Mouse (Mus musculus): ENCODE measurements around the gene Mettl8.

The Mettl8 gene

DNA sequence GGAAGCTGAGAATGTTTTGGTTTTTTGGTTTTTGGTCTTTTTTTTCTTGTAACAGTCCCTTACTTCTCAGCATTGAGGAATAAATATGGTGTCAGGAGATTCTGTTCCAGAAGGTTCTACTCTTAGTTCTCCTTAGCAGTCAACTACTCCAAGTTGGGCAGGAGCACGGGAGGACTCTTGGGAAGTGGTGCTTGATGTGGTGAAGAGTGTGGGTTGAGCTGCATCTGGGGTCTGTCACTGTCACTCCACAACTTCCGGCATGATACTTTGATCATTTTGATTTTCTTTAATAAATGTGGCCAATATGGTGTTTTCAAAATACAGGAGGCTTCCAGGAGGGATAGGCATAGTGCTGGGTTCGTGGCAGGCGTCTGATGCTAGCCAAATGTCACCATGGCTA is 22.4 kb downstream of the Mettl8 start:
- DNase-seq, result no peak

DNA sequence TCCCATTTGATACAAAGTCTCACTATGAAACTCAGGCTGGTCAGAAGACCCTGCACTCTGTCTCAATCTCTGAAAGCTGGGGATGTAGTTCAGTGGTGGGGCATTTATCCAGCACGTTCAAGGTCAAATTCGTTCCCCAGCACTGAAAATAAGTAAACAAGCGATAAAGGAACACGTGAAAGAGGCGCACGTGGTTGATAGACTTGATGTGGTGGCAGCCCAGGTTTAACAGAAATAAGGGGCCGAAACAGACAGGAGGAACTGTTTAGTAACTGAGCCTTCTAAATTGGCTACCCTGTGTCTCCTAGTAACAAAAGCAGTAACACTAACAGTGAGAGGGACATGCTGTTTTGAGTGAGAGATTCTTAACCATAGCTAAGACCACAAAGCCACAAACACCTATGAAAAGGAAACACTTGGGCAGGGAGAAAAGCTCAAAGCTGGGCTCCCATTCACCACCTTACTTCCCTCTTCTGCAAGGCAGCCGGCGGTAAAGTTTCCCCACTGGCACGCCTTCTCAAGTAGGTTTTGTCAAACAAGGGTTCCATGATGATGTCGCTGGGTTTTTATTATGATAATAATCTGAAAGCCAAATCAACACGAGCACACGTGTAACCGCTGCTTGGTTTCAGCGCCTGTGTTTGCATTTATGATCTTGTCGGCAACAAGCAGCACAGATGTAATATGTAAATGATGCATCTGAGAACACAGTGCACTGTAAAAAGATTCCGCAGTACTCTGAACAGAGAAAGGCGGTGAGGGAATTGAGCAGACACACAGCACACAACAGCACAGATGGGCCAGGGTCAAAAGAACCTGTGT is 23.2 kb downstream of the Mettl8 start:
- DNase-seq, result peak; percentile 58

GRCm38 (mm10) chr2:71030663-71031062 is 24.7 kb downstream of the Mettl8 start:
- no peak for DNase-seq

- no peak for DNase-seq
Measured at GRCm38 (mm10) chr2:71027631-71028030, 27.8 kb downstream of the Mettl8 start.

DNA sequence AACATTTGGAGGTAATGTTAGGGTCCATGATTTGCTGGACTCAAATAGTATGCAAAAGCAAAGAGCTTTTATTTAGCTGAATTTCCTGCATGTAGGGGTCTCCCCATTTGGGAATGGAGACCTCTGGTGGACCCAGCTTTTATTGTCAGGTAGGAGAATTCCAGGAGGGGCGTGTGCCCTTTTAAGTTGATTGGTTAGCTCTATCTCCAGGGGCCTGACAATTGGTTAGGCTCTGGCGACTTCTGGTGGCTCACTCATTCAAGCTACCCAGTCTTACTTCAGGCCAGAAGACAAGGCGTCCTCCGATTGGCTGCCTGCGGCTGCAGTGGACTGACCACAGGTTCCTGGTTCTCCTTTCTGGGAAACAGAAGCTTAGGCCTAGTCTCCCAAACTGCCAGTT is 28.6 kb downstream of the Mettl8 start:
- DNase-seq, result no peak

DNA sequence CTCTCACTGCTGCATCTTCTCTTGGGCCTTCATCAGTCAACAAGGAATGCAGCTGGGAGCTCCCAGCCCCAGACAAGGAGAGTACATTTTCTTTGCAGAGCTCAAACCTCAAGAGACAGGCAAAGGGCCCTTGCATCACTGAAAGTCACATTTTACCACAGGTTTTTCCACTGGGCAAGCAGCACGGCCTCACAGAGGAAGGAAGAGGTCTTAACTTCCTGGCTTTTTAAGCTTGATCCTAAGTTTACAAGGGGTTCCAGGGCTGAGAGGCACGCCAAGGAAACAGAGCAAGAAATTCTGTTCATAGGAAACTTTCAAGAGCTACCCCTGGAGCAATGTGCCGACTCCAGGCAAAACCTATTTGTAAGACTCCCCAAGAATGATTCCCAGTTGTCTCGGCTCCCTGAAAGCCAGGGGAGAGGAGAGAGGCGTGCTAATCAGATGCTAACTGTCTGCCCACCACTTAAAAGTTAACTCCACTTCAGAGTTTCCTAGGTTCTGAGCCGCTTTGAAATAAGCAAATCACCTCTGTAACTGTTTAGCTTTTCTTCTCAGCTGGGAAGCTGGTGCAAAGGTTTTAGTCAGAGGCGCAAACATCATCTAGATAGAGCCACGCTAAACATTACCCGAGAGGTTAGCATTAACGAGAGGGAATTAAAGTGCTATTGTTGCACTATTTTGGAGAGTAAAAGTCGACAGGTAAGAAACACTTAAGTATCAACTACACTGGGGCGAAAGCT is 29.6 kb downstream of the Mettl8 start:
- DNase-seq, result no peak

DNA sequence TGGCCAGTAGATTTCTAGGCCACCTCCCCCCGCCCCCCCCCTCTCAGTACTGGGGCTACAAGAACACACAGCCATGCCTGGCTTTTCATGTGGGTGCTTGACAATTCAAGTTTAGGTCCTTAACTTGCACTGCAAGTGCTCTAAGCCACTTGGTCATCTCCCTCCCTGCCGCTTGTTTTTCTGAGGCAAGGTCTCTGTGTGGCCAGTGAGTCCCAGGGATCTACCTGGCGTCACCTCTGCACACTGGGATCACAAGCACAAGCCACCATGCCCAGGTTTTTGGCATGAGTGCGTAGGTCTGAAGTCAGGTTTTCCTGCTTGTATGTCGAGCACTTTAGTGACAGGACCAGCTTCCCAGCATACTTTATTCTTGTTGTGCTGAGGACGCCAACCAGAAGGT is 31.4 kb downstream of the Mettl8 start:
- DNase-seq, result no peak

DNA sequence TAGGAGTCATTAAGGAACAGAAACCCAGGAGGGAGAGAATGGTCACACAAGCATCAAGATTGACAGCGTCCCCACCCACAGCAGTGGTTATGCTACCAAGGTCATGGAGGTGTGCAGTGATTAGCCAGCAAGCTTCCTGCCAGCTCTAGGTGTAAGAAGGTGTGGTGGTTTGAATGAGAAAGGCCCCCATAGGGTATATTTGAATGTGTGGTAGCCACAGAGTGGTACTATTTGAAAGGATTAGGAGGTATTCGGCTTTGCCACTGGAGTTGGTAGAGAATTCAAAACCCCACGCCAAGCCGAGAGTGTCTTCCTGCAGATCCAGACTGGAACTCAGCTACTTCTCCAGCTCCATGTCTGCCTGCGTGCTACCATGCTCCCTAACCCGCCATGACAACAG is 32.4 kb downstream of the Mettl8 start:
- DNase-seq, result no peak

- DNase-seq, result no peak
Measured at GRCm38 (mm10) chr2:71020674-71021073, 34.7 kb downstream of the Mettl8 start.

- no peak for DNase-seq
Measured at GRCm38 (mm10) chr2:71019704-71020375, 35.5 kb downstream of the Mettl8 start.

DNA sequence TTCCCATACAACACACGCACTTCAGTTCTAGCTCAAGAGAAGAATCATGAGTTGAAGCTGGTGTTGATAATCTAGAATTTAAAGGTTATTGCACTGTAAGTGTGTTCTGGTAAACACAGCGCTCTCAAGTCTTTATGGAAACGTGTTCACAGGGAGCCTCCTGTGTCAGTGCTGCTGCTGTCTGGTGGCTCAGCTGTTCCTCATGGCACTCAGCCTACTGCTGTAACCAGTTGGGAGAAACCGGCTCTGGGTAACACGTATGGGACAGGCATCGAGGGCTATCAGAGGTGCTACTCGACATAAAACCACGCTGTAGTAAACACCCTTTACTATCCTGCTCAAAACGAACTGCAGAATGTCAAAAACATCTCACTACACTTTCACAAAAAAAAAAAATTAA is 36.1 kb downstream of the Mettl8 start:
- no peak for DNase-seq

DNA sequence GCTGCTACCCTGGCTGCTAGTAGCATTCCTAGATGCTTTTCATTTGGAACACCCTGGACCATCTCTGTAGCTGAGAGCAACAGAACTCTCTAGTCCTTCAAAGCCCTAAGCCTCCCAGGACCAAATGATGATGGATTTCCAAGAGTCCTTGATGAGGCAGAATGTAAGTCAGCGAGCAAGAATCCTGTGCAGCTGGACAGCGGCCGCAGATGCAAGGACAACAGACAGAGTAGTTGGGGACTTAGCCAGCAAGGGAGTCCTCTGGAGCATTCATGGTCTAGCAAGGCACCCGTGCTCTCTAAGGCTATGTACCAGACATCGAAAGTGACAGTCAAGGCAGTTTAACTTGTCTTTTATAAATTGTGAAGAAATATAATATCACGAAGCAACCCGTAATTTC is 41.9 kb downstream of the Mettl8 start:
- no peak for DNase-seq

DNA sequence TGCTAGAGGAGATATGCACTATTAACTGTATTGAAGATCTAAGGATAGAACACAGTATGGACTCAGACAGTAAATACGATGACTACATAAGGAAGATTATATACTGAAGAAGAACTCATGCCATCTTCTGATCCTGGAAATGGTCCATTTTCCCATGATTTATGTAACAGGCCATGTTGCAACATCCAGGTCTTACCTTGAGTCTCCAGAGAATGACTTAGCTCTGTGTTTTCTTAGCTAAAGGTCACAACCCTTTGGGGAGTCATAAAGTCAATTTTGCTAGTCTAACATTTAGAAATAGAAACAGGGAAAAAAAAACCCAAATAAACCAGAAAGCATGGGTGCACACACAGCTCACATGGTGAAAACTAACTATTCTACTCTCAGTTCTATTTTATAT is 43.6 kb downstream of the Mettl8 start:
- no peak for DNase-seq

DNA sequence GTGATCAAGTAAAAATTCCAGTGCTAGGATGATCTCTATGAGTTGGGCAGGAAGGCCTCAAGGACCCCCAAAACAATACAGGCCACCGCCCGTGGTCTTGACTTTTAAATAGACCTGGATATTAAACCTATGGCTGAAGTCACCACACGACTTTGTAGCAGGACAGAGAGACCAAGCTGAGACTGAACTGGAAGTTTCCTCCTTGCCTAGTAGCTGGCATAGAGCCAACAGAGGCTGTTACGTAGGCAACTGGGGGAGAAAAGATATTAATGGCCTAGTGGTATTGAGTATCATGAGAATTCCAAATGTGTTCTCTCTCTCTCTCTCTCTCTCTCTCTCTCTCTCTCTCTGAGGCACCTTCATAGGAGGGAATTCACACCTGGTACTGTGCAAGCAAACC is 51.0 kb downstream of the Mettl8 start:
- DNase-seq, result no peak

DNA sequence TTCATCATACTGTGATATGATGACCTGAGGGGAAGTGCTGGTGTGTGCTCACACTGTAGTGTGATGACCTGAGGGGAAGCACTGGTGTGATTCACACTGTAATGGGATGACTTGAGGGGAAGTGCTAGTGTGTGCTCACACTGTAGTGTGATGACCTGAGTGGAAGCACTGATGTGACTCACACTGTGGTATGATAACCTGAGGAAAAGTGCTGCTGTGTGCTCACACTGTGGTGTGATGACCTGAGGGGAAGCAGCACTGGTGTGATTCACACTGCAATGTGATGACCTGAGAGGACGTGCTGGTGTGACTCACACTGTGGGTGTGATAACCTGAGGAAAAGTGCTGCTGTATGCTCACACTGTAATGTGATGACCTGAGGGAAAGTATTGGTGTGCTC is 52.9 kb downstream of the Mettl8 start:
- no peak for DNase-seq

DNA sequence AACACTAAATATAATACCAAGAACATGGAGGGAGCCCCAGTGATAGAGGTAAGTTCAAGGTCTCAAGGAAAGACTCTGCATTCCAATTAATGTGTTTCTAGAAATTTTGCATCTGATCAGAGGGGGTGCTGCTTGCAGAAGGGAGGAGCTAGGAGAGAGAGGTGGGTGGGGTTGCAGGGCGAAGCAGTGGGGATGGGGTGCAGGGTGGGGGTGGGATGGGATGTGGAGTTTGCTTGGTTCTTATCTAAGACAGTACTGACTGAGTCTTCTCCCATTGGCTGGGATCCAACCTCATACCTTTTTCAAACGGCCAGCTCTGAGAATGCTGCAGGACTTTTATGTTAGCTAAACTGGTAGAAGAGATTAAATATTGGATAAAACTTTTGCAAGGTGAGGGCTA is 56.6 kb downstream of the Mettl8 start:
- DNase-seq, result no peak

DNA sequence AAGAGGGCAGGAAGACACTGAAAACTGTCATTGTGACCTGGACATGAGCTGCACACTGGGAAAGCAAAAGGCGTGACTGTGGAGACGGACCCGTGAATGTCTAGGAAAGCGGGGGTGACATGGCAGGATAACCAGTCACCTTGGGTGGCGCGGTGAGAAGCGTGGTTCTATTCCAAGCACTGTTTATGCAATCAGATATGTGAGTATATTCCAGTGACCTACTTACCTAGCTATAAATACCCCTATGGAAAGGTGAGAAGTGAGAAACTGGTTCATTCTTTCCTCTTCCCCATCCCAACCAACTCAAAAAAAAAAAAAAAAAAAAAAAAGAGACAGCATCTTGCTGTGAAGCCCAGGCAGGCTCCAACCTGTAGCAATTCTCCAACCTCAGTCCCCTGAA is 58.9 kb downstream of the Mettl8 start:
- DNase-seq, result no peak

GRCm38 (mm10) chr2:70995900-70996299 is 59.5 kb downstream of the Mettl8 start:
- no peak for DNase-seq

GRCm38 (mm10) chr2:70993740-70994139 is 61.6 kb downstream of the Mettl8 start:
- no peak for DNase-seq

DNA sequence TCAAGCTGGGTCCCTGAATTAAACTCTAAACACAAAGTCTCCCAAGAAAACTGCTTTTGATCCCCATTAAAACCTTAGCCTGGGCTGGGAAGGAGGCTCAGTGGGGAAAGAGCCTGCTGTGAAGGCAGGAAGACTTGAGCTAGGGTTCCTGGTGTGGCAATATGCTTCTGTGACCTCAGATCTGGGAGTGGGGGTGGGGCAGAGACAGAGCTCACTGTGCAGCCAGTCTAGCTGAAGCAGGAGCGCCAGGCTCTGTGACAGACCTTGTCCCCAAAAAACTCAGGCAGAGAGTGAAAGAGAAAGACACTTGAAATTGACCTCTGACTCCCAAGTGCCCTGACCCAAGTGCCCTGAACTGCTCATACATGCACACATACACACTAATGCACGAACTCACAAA is 62.7 kb downstream of the Mettl8 start:
- peak; percentile 72 for DNase-seq

- DNase-seq, result no peak
Measured at GRCm38 (mm10) chr2:70990196-70990595, 65.2 kb downstream of the Mettl8 start.

- peak; percentile 26 for DNase-seq
Measured at GRCm38 (mm10) chr2:70989201-70990191, 65.9 kb downstream of the Mettl8 start.

DNA sequence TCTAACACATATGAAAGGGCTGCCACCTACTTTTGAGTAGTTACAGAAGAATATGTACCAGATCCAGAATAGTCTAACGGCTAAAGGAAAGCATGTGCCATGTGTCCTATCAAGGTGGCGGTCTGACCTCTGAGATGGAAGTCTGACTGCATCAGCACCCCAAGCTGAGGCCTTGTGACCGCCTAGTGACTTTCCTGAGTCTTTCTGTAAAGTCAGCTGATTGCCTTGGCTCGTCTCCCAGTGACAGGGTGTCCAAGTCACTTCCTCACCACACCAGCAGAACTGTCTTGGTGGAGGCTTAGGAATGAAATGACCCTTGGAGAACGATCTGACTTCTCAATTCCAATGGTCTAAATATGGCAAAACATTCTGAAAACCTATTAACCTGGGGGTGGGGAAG is 77.1 kb downstream of the Mettl8 start:
- DNase-seq, result no peak
